Mouse (Mus musculus) liver, adult 2 months (tissue): ENCODE measurements around the gene Stox2.

Experiments used
- CTCF ChIP-seq: fragments of 200-500 bp; IDR thresholded peaks from 2 replicates; pipeline ENCODE4 v1.5.1; 2011; ENCODE audit warnings: low read depth, low read length, control low read depth
- POLR2A ChIP-seq: fragments of 200-500 bp; IDR thresholded peaks from 2 replicates; pipeline ENCODE4 v1.6.1; 2011; ENCODE audit warnings: low read length, control low read depth; ENCODE audit not compliant: insufficient read depth; ENCODE audit errors: extremely low read depth

DNA sequence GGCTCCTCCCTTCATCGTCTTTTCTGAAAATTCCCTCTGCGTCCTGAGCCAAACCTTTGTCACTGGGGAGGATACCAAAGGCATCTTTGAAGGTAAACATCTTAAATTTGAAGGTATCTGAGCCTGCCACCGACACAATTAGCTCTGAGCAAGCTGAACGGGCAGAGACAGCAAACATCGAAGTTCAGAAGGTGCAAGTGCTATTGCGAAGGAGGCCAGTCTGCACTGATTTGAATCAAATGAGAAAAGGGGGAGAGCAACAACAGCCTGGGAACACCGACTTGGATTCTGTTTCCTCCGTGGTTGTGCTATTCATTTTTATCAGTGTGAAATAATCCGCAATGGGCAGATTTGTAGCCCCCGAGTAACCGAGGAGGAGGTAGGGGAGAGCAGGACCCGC lies 202.5 kb downstream of the Stox2 start:
- TF ChIP-seq CTCF (no peak), POLR2A (no peak)
